Mouse (Mus musculus) erythroblast, embryonic 14.5 days (primary cell): ENCODE measurements around the gene Mocs3.

Experiments
- GATA1 ChIP-seq: IDR thresholded peaks from 2 replicates; pipeline ENCODE4 v1.6.1; 2012; ENCODE audit warnings: low read length, inconsistent platforms, mixed read lengths
- TAL1 ChIP-seq: IDR thresholded peaks from 3 replicates; pipeline ENCODE4 v1.6.1; 2012; ENCODE audit warnings: low read length, inconsistent platforms, mixed read lengths

- TF ChIP-seq GATA1 (no peak), TAL1 (no peak)
Measured at GRCm38 (mm10) chr2:168257188-168257587, 26.8 kb downstream of the Mocs3 start.
